Mouse (Mus musculus) embryonic facial prominence, embryonic 14.5 days (tissue): ENCODE data around the gene Tmem151a. TPM values are rescaled to one million over a fixed set of nuclear protein-coding genes. Genes with fewer than 3 reads are reported as not detected.

Experiments
- ATAC-seq: fragments of 200-750 bp; cut with Nextera tagmentation; 2 replicates; pipeline ENCODE4 v1.8.0; 2017; ENCODE audit warnings: low read depth, moderate number of reproducible peaks, moderate TSS enrichment
- DNase-seq: peaks from one replicate; pipeline ENCODE4 v3.0.0-alpha.2; 2015; ENCODE audit warnings: low spot score
- H3K27ac ChIP-seq: fragments of 300-500 bp; sonication (generic); replicated peaks from 2 replicates; pipeline ENCODE4 v1.5.1; 2014; ENCODE audit warnings: low read depth, mild to moderate bottlenecking, low read length, moderate library complexity
- H3K27me3 ChIP-seq: fragments of 300-500 bp; sonication (generic); replicated peaks from 2 replicates; pipeline ENCODE4 v1.6.1; 2014; ENCODE audit warnings: low read length; ENCODE audit not compliant: control insufficient read depth, insufficient read depth
- H3K36me3 ChIP-seq: fragments of 300-500 bp; sonication (generic); 2 replicates; pipeline ENCODE4 v1.6.1; 2014; ENCODE audit warnings: low read length, mixed read lengths; ENCODE audit not compliant: control insufficient read depth, insufficient read depth
- H3K4me1 ChIP-seq: fragments of 300-500 bp; sonication (generic); 2 replicates; pipeline ENCODE4 v1.6.1; 2014; ENCODE audit warnings: antibody characterized with exemption, low read length; ENCODE audit not compliant: control insufficient read depth, insufficient read depth
- H3K4me2 ChIP-seq: fragments of 300-500 bp; sonication (generic); 2 replicates; pipeline ENCODE4 v1.6.1; 2014; ENCODE audit warnings: low read depth, mild to moderate bottlenecking, low read length, moderate library complexity, mixed read lengths
- H3K4me3 ChIP-seq: fragments of 300-500 bp; sonication (generic); 2 replicates; pipeline ENCODE4 v1.5.1; 2014; ENCODE audit warnings: low read depth, mild to moderate bottlenecking, low read length
- H3K9ac ChIP-seq: fragments of 300-500 bp; sonication (generic); 2 replicates; pipeline ENCODE4 v1.6.1; 2014; ENCODE audit warnings: low read depth, mild to moderate bottlenecking, low read length, moderate library complexity, mixed read lengths
- H3K9me3 ChIP-seq: fragments of 300-500 bp; sonication (generic); 2 replicates; pipeline ENCODE4 v1.6.1; 2016; ENCODE audit warnings: low read length; ENCODE audit not compliant: control insufficient read depth
- WGBS: fragments of 180-500 bp; shearing (Covaris S2); extraction: QIAGEN DNeasy Blood & Tissue Kit; methylation state at CpG from one replicate; pipeline ENCODE4 v1.1.7; 2014; 5-methylcytosine and 5-hydroxymethylcytosine counted together
- polyA plus RNA-seq: library from polyadenylated mRNA; unstranded; fragments of >200 nt; fragmentation: Nextera tagmentation; extraction: Ambion mirVana; gene quantifications from 2 replicates; pipeline ENCODE4 v1.2.1, GENCODE M21; 2014

The Tmem151a gene
- polyA plus RNA-seq, 1 experiment from 2014 or later = 2.6 TPM

GRCm38 (mm10) chr19:5037678-5038571 lies 47.4 kb downstream of the Tmem151a start:
- Histone ChIP-seq H3K27me3 (no peaks in the 10 kb centered on the region), H3K4me2 (peak overlapping the region; percentile 99), H3K9me3 (no peaks in the 10 kb centered on the region), H3K27ac (peak overlapping the region; percentile 73), H3K9ac (peak overlapping the region; percentile 90), H3K4me3 (peak overlapping the region; percentile 87), H3K4me1 (peaks cover 21% of the 10 kb centered on the region), H3K36me3 (peaks cover 7% of the 10 kb centered on the region; the same call in 1 of the 2 replicates)
- DNase-seq (peak; percentile 91), ATAC-seq (peak; percentile 58)
- WGBS = 3% methylated on average over 32 of the region's 32 CpGs

GRCm38 (mm10) chr19:5036577-5036976 lies 48.8 kb downstream of the Tmem151a start:
- DNase-seq = no peak
- no peaks in the 10 kb centered on the region for H3K9me3 ChIP-seq
- WGBS = 69% methylated on average over 4 of the region's 4 CpGs

DNA sequence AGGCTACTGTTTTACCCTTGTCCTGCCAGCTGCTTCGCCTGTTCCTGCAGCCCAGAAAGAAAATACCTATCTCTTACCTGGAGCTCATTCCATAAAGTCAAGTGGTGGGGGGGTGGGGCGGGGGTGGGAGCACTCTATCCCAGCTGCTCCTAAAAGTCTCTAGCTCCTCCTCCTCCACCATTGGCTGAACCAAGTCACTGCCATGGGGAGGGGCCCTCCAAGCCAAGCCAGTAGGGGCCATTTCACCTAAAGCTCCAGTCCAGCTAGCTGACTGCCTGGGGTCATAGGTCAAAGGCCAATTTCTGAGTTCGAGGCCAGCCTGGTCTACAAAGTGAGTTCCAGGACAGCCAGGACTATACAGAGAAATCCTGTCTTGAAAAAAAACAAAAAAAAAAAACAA lies 52.6 kb downstream of the Tmem151a start:
- no peaks in the 10 kb centered on the region for H3K27me3 ChIP-seq
- H3K4me2 ChIP-seq = no peak overlapping the region
- H3K9ac ChIP-seq = no peak overlapping the region
- H3K27ac ChIP-seq = no peak overlapping the region
- H3K4me1 ChIP-seq = no peaks in the 10 kb centered on the region
- no peaks in the 10 kb centered on the region for H3K9me3 ChIP-seq
- no peak for DNase-seq
- H3K36me3 ChIP-seq = peaks cover 17% of the 10 kb centered on the region; the same call in 1 of the 2 replicates
- H3K4me3 ChIP-seq = no peak overlapping the region
- WGBS = 84% methylated on average over 3 of the region's 3 CpGs
- no peak for ATAC-seq

More at GRCm38 (mm10) chr19:5036577-5036976, 48.8 kb downstream of the Tmem151a start:
- H3K27ac ChIP-seq = no peak overlapping the region
- peaks cover 17% of the 10 kb centered on the region for H3K4me1 ChIP-seq
- H3K9ac ChIP-seq = no peak overlapping the region
- H3K36me3 ChIP-seq = no peaks in the 10 kb centered on the region
- H3K4me2 ChIP-seq = no peak overlapping the region
- no peaks in the 10 kb centered on the region for H3K27me3 ChIP-seq
- ATAC-seq = no peak
- H3K4me3 ChIP-seq = no peak overlapping the region

DNA sequence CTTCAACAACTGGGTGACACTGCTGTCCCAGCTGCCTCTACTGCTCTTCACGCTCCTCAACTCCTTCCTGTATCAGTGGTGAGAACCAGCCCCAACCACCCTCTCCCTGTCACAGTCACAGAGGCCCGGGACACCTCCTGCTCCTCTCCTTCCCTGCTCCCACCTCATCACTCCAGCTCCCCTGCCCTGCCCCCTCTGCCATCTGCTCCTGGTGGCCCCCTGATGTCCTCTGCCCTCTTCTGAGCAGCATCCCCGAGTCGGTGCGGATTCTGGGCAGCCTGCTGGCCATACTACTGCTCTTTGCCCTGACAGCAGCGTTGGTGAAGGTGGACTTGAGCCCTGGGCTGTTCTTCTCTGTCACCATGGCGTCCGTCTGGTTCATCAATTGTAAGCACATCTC lies 59.2 kb downstream of the Tmem151a start:
- Histone ChIP-seq H3K27ac (no peak overlapping the region), H3K9me3 (no peaks in the 10 kb centered on the region), H3K4me1 (no peaks in the 10 kb centered on the region), H3K4me3 (no peak overlapping the region), H3K4me2 (no peak overlapping the region), H3K36me3 (peaks cover 25% of the 10 kb centered on the region; the same call in 1 of the 2 replicates), H3K9ac (no peak overlapping the region), H3K27me3 (no peaks in the 10 kb centered on the region)
- DNase-seq = no peak
- no peak for ATAC-seq
- WGBS = 87% methylated on average over 8 of the region's 8 CpGs

DNA sequence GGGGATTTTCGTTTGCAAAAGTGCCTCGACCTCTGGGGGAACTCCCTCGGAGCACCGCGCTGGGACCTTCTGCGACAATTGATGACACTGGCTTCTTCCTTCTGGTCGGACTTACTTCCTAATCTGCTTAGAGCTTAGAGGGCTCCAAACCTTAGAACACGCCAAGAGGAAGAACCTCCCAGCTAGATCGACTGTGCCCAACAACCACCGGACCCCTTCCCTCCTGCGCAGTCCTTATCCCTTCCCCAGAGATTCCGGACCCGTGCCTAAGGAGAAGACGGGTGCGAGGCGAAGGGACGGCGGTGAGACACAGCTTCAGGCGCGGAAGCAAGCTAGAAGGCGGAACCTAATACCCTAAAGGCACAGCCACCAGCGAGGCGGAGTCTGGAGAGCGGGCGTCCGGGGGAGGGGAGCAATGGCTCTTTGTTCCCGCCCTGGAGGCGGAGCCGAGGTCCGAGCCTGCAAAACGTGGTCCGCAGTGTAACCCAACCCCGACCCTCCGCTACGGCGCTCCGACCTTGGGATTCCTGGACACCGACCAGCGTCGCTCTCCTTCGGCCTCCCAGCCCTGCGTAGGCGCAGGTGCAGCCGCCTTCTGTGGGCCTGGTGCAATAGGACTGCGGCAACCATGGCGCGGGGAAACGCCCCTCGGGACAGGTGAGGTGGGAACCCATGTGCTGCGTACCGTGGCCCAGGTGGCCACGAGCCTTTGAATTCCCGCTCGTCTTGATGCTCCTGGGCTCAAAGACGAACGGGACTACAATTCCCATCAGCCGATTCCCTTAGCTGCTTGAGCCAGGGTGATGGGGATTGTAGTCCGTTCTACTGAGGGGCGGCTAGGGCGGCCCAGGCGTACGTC lies 61.5 kb downstream of the Tmem151a start, which contains the start of gene Slc29a2:
Slc29a2 (plus strand) TSS at position 240 of the 859 bp plus-strand sequence.
- ATAC-seq (peak; percentile 95), DNase-seq (peak; percentile 96)
- Histone ChIP-seq H3K4me2 (peak within 1 kb of the TSS; percentile 93), H3K4me1 (no peaks in the 10 kb centered on the region), H3K9me3 (no peaks in the 10 kb centered on the region), H3K27me3 (no peaks in the 10 kb centered on the region), H3K4me3 (peak within 1 kb of the TSS; percentile 73), H3K36me3 (peaks cover 12% of the 10 kb centered on the region; the same call in 1 of the 2 replicates), H3K9ac (peak within 1 kb of the TSS; percentile 80), H3K27ac (peak within 1 kb of the TSS; percentile 78)
- under 1% methylated on average over 57 of the region's 62 CpGs for WGBS

GRCm38 (mm10) chr19:5021416-5021815 lies 63.9 kb downstream of the Tmem151a start:
- Histone ChIP-seq H3K27me3 (no peaks in the 10 kb centered on the region), H3K4me1 (no peaks in the 10 kb centered on the region), H3K4me2 (no peak overlapping the region), H3K27ac (no peak overlapping the region), H3K9ac (no peak overlapping the region), H3K36me3 (no peaks in the 10 kb centered on the region), H3K9me3 (no peaks in the 10 kb centered on the region), H3K4me3 (no peak overlapping the region)
- DNase-seq = peak; percentile 51
- no peak for ATAC-seq
- 85% methylated on average over 2 of the region's 2 CpGs for WGBS

Other genes starting within 250 kb of the Tmem151a start
- gene Ccs, start 246.2 kb downstream of the Tmem151a start, polyA plus RNA-seq = 48.3 and 54.1 TPM in 2 replicates
- 0.54 and 0.64 TPM in 2 replicates for gene Ccdc87, start 246.2 kb downstream of the Tmem151a start, polyA plus RNA-seq
- 44.1 and 50.4 TPM in 2 replicates for gene Ctsf, start 230.4 kb downstream of the Tmem151a start, polyA plus RNA-seq
- 21.4 TPM in 2 replicates for gene Actn3, start 207.6 kb downstream of the Tmem151a start, polyA plus RNA-seq
- gene Zdhhc24, start 206.9 kb downstream of the Tmem151a start, polyA plus RNA-seq = 8.6 and 11.6 TPM in 2 replicates
- gene Bbs1, start 178.9 kb downstream of the Tmem151a start, polyA plus RNA-seq = 4.2 and 5.6 TPM in 2 replicates
- gene Dpp3, start 157.2 kb downstream of the Tmem151a start, polyA plus RNA-seq = 78.8 and 95.0 TPM in 2 replicates
- gene Peli3, start 142.4 kb downstream of the Tmem151a start, polyA plus RNA-seq = 2.0 and 2.3 TPM in 2 replicates
- 104 and 109 TPM in 2 replicates for gene Mrpl11, start 123.4 kb downstream of the Tmem151a start, polyA plus RNA-seq
- 0.07 TPM in 1 of 2 replicates, not detected in the other for gene Npas4, start 95.2 kb downstream of the Tmem151a start, polyA plus RNA-seq
- gene Slc29a2, start 61.7 kb downstream of the Tmem151a start, polyA plus RNA-seq = 4.0 and 4.1 TPM in 2 replicates
- 42.9 and 51.5 TPM in 2 replicates for gene B4gat1, start 46.7 kb downstream of the Tmem151a start, polyA plus RNA-seq
- gene AC124502.3, start 46.6 kb downstream of the Tmem151a start, polyA plus RNA-seq = 0.51 and 1.7 TPM in 2 replicates
- 35.0 and 38.7 TPM in 2 replicates for gene Brms1, start 44.2 kb downstream of the Tmem151a start, polyA plus RNA-seq
- gene Rin1, start 35.0 kb downstream of the Tmem151a start, polyA plus RNA-seq = 2.3 and 3.0 TPM in 2 replicates
- gene Cd248, start 17.5 kb downstream of the Tmem151a start, polyA plus RNA-seq = 138 and 146 TPM in 2 replicates
- gene Yif1a, start 3.0 kb upstream of the Tmem151a start, polyA plus RNA-seq = 137 and 140 TPM in 2 replicates
- gene Cnih2, start 13.0 kb upstream of the Tmem151a start, polyA plus RNA-seq = 36.0 and 45.8 TPM in 2 replicates
- gene Rab1b, start 21.5 kb upstream of the Tmem151a start, polyA plus RNA-seq = 225 and 254 TPM in 2 replicates
- gene Klc2, start 33.0 kb upstream of the Tmem151a start, polyA plus RNA-seq = 13.1 and 15.3 TPM in 2 replicates
- 28.1 and 30.9 TPM in 2 replicates for gene Pacs1, start 187.6 kb upstream of the Tmem151a start, polyA plus RNA-seq
- gene Sf3b2, start 209.9 kb upstream of the Tmem151a start, polyA plus RNA-seq = 247 and 281 TPM in 2 replicates
- 4.0 and 4.3 TPM in 2 replicates for gene Gal3st3, start 212.8 kb upstream of the Tmem151a start, polyA plus RNA-seq